Mouse (Mus musculus) gastrocnemius, adult 2 months (tissue): ENCODE measurements around the gene Bri3. TPM values are rescaled to one million over a fixed set of nuclear protein-coding genes. Genes with fewer than 3 reads are reported as not detected.

Experiments
- DNase-seq: peaks from one replicate; pipeline ENCODE4 v3.0.0; 2022
- H3K27ac ChIP-seq: fragments of 200-600 bp; 2 replicates; pipeline ENCODE4 v1.8.1; 2022; ENCODE audit warnings: mild to moderate bottlenecking
- H3K4me3 ChIP-seq: fragments of 200-600 bp; 2 replicates; pipeline ENCODE4 v1.8.1; 2022; ENCODE audit warnings: mild to moderate bottlenecking, moderate library complexity
- CTCF ChIP-seq: fragments of 200-600 bp; IDR thresholded peaks from 2 replicates; pipeline ENCODE4 v1.8.1; 2022; ENCODE audit warnings: antibody characterized with exemption, mild to moderate bottlenecking, moderate library complexity
- intact Hi-C: fragments of 180-260 bp; cut with DNase I; formaldehyde crosslinking; loops from one replicate; pipeline ENCODE4 v1.15.1; 2025
- total RNA-seq, 2 experiments: library from RNA; stranded (reverse); gene quantifications; 2 replicates each; pipeline ENCODE4 v1.2.3; 2021

Bri3 gene
- total RNA-seq, 2 experiments from 2014 or later: 36.4 to 45.7 TPM

- intact Hi-C loops: no loop called here
- no peak for TF ChIP-seq CTCF
- no peak overlapping the region for H3K4me3 ChIP-seq
- no peak for DNase-seq
- no peak overlapping the region for H3K27ac ChIP-seq
Measured at GRCm38 (mm10) chr5:144289769-144290440, 45.7 kb downstream of the Bri3 start.

GRCm38 (mm10) chr5:144294908-144295307, 50.7 kb downstream of the Bri3 start:
- no peak for TF ChIP-seq CTCF
- intact Hi-C loops: no loop called here
- Histone ChIP-seq H3K27ac (no peak overlapping the region), H3K4me3 (no peak overlapping the region)
- no peak for DNase-seq

- intact Hi-C loops: no loop called here
- Histone ChIP-seq H3K4me3 (no peak overlapping the region), H3K27ac (no peak overlapping the region)
- TF ChIP-seq CTCF: no peak
- DNase-seq: no peak
Measured at GRCm38 (mm10) chr5:144295357-144295756, 51.1 kb downstream of the Bri3 start.

- Histone ChIP-seq H3K4me3 (no peak overlapping the region), H3K27ac (no peak overlapping the region)
- DNase-seq: no peak
- TF ChIP-seq CTCF: no peak
- intact Hi-C loops: no loop called here
Measured at GRCm38 (mm10) chr5:144296090-144296604, 51.9 kb downstream of the Bri3 start.

GRCm38 (mm10) chr5:144303071-144303470, 58.8 kb downstream of the Bri3 start:
- no peak for TF ChIP-seq CTCF
- DNase-seq: no peak
- intact Hi-C loops: no loop called here
- no peak overlapping the region for H3K27ac ChIP-seq
- no peak overlapping the region for H3K4me3 ChIP-seq

- TF ChIP-seq CTCF: no peak
- intact Hi-C loops: no loop called here
Measured at GRCm38 (mm10) chr5:144308929-144309328, 64.7 kb downstream of the Bri3 start.

GRCm38 (mm10) chr5:144312183-144312582, 67.9 kb downstream of the Bri3 start:
- no peak for TF ChIP-seq CTCF
- no peak for DNase-seq
- intact Hi-C loops: no loop called here
- H3K27ac ChIP-seq: no peak overlapping the region
- H3K4me3 ChIP-seq: no peak overlapping the region

More at GRCm38 (mm10) chr5:144308929-144309328, 64.7 kb downstream of the Bri3 start:
- DNase-seq: no peak
- Histone ChIP-seq H3K4me3 (no peak overlapping the region), H3K27ac (no peak overlapping the region)

GRCm38 (mm10) chr5:144313335-144313734, 69.1 kb downstream of the Bri3 start:
- H3K27ac ChIP-seq: no peak overlapping the region
- no peak for TF ChIP-seq CTCF
- DNase-seq: no peak
- intact Hi-C loops: no loop called here
- no peak overlapping the region for H3K4me3 ChIP-seq

GRCm38 (mm10) chr5:144314731-144315494, 70.7 kb downstream of the Bri3 start:
- no peak overlapping the region for H3K27ac ChIP-seq
- DNase-seq: no peak
- TF ChIP-seq CTCF: no peak
- intact Hi-C loops: no loop called here
- H3K4me3 ChIP-seq: no peak overlapping the region

GRCm38 (mm10) chr5:144316442-144316841, 72.2 kb downstream of the Bri3 start:
- TF ChIP-seq CTCF: no peak
- DNase-seq: no peak
- Histone ChIP-seq H3K4me3 (no peak overlapping the region), H3K27ac (no peak overlapping the region)
- intact Hi-C loops: no loop called here

GRCm38 (mm10) chr5:144317426-144317825, 73.2 kb downstream of the Bri3 start:
- H3K4me3 ChIP-seq: no peak overlapping the region
- no peak overlapping the region for H3K27ac ChIP-seq
- no peak for TF ChIP-seq CTCF
- intact Hi-C loops: no loop called here
- no peak for DNase-seq

- H3K27ac ChIP-seq: no peak overlapping the region
- no peak for DNase-seq
- H3K4me3 ChIP-seq: no peak overlapping the region
- intact Hi-C loops: no loop called here
- no peak for TF ChIP-seq CTCF
Measured at GRCm38 (mm10) chr5:144318286-144318685, 74.0 kb downstream of the Bri3 start.

- DNase-seq: no peak
- intact Hi-C loops: no loop called here
- no peak for TF ChIP-seq CTCF
Measured at GRCm38 (mm10) chr5:144321681-144322080, 77.4 kb downstream of the Bri3 start.

More at GRCm38 (mm10) chr5:144321681-144322080, 77.4 kb downstream of the Bri3 start:
- Histone ChIP-seq H3K27ac (no peak overlapping the region), H3K4me3 (no peak overlapping the region)
